In genomic region chrX:167233104-167233687, GRCm38 (mm10) we compare ENCODE assay signal across 8 mouse cellular contexts. TPM values are rescaled to one million over a fixed set of nuclear protein-coding genes. Genes with fewer than 3 reads are reported as not detected.
DNase-seq lines count a peak whose midpoint lies in the region; ATAC-seq and TF ChIP-seq lines count a peak whose summit lies in the region.

No protein-coding gene starts in this region.

- peak; percentile 58 to 66 for DNase-seq in CD8-positive naive resting alpha-beta T cell, adult 2 months (ENCODE audit: low read depth in 2 of 2, low spot score in 2 of 2)
- DNase-seq in adrenal gland, adult 2 months: peak; percentile 56
- peak; percentile 79 for DNase-seq in embryonic facial prominence, embryonic 11.5 days (ENCODE audit: low spot score)
- peak; percentile 73 for DNase-seq in kidney, postnatal 14 days
- peak; percentile 89 for DNase-seq in lung, embryonic 14.5 days
- peak; percentile 83 for DNase-seq in retina, embryonic 14.5 days (ENCODE audit: low spot score)

- no peak overlapping the region for H3K4me2 ChIP-seq in embryonic facial prominence, embryonic 11.5 days (ENCODE audit: low read depth, low read length)
- peak overlapping the region; percentile 34; the same call in 1 of the 2 replicates for H3K4me2 ChIP-seq in heart, embryonic 16.5 days (ENCODE audit: low read depth, low read length)
- no peak overlapping the region for H3K4me2 ChIP-seq in lung, embryonic 14.5 days

- ATAC-seq in embryonic facial prominence, embryonic 11.5 days (replicated peaks; ENCODE audit: insufficient number of reproducible peaks, low FRiP score, low TSS enrichment, low read depth): peak; percentile 72
- no peak; the same call in 1 of the 2 replicates for ATAC-seq in heart, embryonic 16.5 days (replicated peaks; ENCODE audit: extremely low read depth, insufficient read depth, low FRiP score)
- peak; percentile 92 for ATAC-seq in lung, embryonic 14.5 days (ENCODE audit: insufficient read depth)
- no peak for ATAC-seq in monocyte, adult 5-6 weeks (replicated peaks; ENCODE audit: insufficient number of reproducible peaks, low FRiP score, low TSS enrichment, poor library complexity, severe bottlenecking)

- no peaks in the 10 kb centered on the region for H3K9me3 ChIP-seq in embryonic facial prominence, embryonic 11.5 days (replicated peaks; ENCODE audit: control insufficient read depth, low read length)
- no peaks in the 10 kb centered on the region for H3K9me3 ChIP-seq in heart, embryonic 16.5 days (replicated peaks; ENCODE audit: control insufficient read depth, low read length)
- no peaks in the 10 kb centered on the region for H3K9me3 ChIP-seq in lung, embryonic 14.5 days (ENCODE audit: low read depth, low read length)

- no peak overlapping the region for H3K9ac ChIP-seq in embryonic facial prominence, embryonic 11.5 days (replicated peaks; ENCODE audit: low read length)
- H3K9ac ChIP-seq in heart, embryonic 16.5 days (ENCODE audit: low read length): no peak overlapping the region
- no peak overlapping the region for H3K9ac ChIP-seq in lung, embryonic 14.5 days

- no peaks in the 10 kb centered on the region for H3K4me1 ChIP-seq in embryonic facial prominence, embryonic 11.5 days (ENCODE audit: control insufficient read depth, insufficient read depth, low read length)
- 0 out of 2 replicates have a peak, but pooled peaks cover 2% of the 10 kb centered on the region for H3K4me1 ChIP-seq in heart, embryonic 16.5 days (ENCODE audit: control insufficient read depth, insufficient read depth, low read length)
- H3K4me1 ChIP-seq in lung, embryonic 14.5 days (ENCODE audit: insufficient read depth): no peaks in the 10 kb centered on the region

- no peak overlapping the region for H3K27ac ChIP-seq in embryonic facial prominence, embryonic 11.5 days (replicated peaks; ENCODE audit: low read depth, low read length)
- no peak overlapping the region for H3K27ac ChIP-seq in heart, embryonic 16.5 days (ENCODE audit: low read length)
- peak overlapping the region; percentile 71 for H3K27ac ChIP-seq in lung, embryonic 14.5 days (ENCODE audit: low read depth)

- peak; percentile 81 for TF ChIP-seq CTCF in lung, embryonic 14.5 days (IDR thresholded peaks at IDR 0.05; ENCODE audit: low read depth)

- 19% methylated on average over 9 of the region's 9 CpGs for WGBS in embryonic facial prominence, embryonic 11.5 days
- WGBS in heart, embryonic 16.5 days: 28% methylated on average over 9 of the region's 9 CpGs
- WGBS in lung, embryonic 14.5 days: 19% methylated on average over 9 of the region's 9 CpGs

- H3K4me3 ChIP-seq in embryonic facial prominence, embryonic 11.5 days (ENCODE audit: low read depth, low read length): no peak overlapping the region
- H3K4me3 ChIP-seq in heart, embryonic 16.5 days (ENCODE audit: low read length): no peak overlapping the region
- no peak overlapping the region for H3K4me3 ChIP-seq in lung, embryonic 14.5 days (ENCODE audit: low read depth, low read length)

- H3K27me3 ChIP-seq in embryonic facial prominence, embryonic 11.5 days (ENCODE audit: control insufficient read depth, insufficient read depth, low read length): no peaks in the 10 kb centered on the region
- no peaks in the 10 kb centered on the region for H3K27me3 ChIP-seq in heart, embryonic 16.5 days (ENCODE audit: control insufficient read depth, insufficient read depth, low read length)
- no peaks in the 10 kb centered on the region for H3K27me3 ChIP-seq in lung, embryonic 14.5 days (ENCODE audit: insufficient read depth, low read length)

- H3K36me3 ChIP-seq in embryonic facial prominence, embryonic 11.5 days (replicated peaks; ENCODE audit: control insufficient read depth, insufficient read depth, low read depth, low read length): no peaks in the 10 kb centered on the region
- H3K36me3 ChIP-seq in heart, embryonic 16.5 days (ENCODE audit: control insufficient read depth, insufficient read depth): no peaks in the 10 kb centered on the region
- no peaks in the 10 kb centered on the region for H3K36me3 ChIP-seq in lung, embryonic 14.5 days (ENCODE audit: insufficient read depth)

RNA-seq across cellular contexts. Expression of gene Tmsb4x, which starts 24.1 kb away (rescaled TPM):
- total RNA-seq in adrenal gland, adult 2 months (2021): 100 to 1,000 TPM; 255 to 487 TPM
- polyA plus RNA-seq in adrenal gland, adult 2 months (2012; rRNA removed): 6.5 and 6.8 TPM in 2 replicates
- 3,139 and 3,175 TPM in 2 replicates for polyA plus RNA-seq in embryonic facial prominence, embryonic 11.5 days (2014; fragmentation: Nextera tagmentation; extraction: Ambion mirVana)
- polyA plus RNA-seq in heart, embryonic 16.5 days (2015; fragmentation: Nextera tagmentation; extraction: Ambion mirVana): 2,294 and 2,338 TPM in 2 replicates
- polyA plus RNA-seq in lung, embryonic 14.5 days (2014; fragmentation: Nextera tagmentation; extraction: Ambion mirVana): 3,079 and 3,531 TPM in 2 replicates
- total RNA-seq in monocyte, adult 5-6 weeks (2017): 8,846 to 11,803 TPM (median 11,494 TPM) in 3 replicates

RNA-seq across cellular contexts. Expression of gene Tlr8, which starts 30.9 kb away (rescaled TPM):
- 1 to 10 TPM; 1.2 to 3.3 TPM for total RNA-seq in adrenal gland, adult 2 months (2021)
- polyA plus RNA-seq in adrenal gland, adult 2 months (2012; rRNA removed): 0.18 and 0.20 TPM in 2 replicates
- 0.07 TPM in 1 of 2 replicates, not detected in the other for polyA plus RNA-seq in embryonic facial prominence, embryonic 11.5 days (2014; fragmentation: Nextera tagmentation; extraction: Ambion mirVana)
- polyA plus RNA-seq in heart, embryonic 16.5 days (2015; fragmentation: Nextera tagmentation; extraction: Ambion mirVana): 0.24 and 0.49 TPM in 2 replicates
- 0.42 and 0.84 TPM in 2 replicates for polyA plus RNA-seq in lung, embryonic 14.5 days (2014; fragmentation: Nextera tagmentation; extraction: Ambion mirVana)
- total RNA-seq in monocyte, adult 5-6 weeks (2017): 50.9 to 97.9 TPM (median 77.8 TPM) in 3 replicates

Comparison
In these comparisons a context has a peak if more than half of its experiments do, and no peak if none do; other contexts are left out.
1. ATAC-seq: peak in embryonic facial prominence, embryonic 11.5 days (single experiment) and lung, embryonic 14.5 days (single experiment); none in heart, embryonic 16.5 days (single experiment) and monocyte, adult 5-6 weeks (single experiment).
2. RNA of gene Tmsb4x, which starts 24.1 kb away (polyA plus RNA-seq): 3,139 to 3,175 TPM in embryonic facial prominence, embryonic 11.5 days, 3,079 to 3,531 TPM in lung, embryonic 14.5 days and 2,294 to 2,338 TPM in heart, embryonic 16.5 days; 6.5 to 6.8 TPM in adrenal gland, adult 2 months; every median in the first group is over 100 times any median in the second.
3. Peak in every context shown above with its lines, with median percentiles within 50 percentile points of each other: DNase-seq.